Mouse (Mus musculus): ENCODE results near the gene Kdm1b. TPM values are rescaled to one million over a fixed set of nuclear protein-coding genes. Genes with fewer than 3 reads are reported as not detected.

Kdm1b gene
- polyA plus RNA-seq, 1 experiment from 2014 or later: 15.2 TPM

GRCm38 (mm10) chr13:47122537-47123430 lies 79.5 kb downstream of the Kdm1b start, which contains the start of gene Rnf144b:
Gene Rnf144b (plus strand): TSS chr13:47122656.
- Histone ChIP-seq H3K27me3 (ENCODE audit: insufficient read depth, poor library complexity, severe bottlenecking) (peaks cover 49% of the 10 kb centered on the region), H3K4me1 (replicated peaks) (peaks cover 21% of the 10 kb centered on the region), H3K27ac (peak within 1 kb of the TSS; percentile 59), H3K4me3 (peak within 1 kb of the TSS; percentile 71), H3K36me3 (no peaks in the 10 kb centered on the region), H3K9me3 (no peaks in the 10 kb centered on the region)
- 2% methylated on average over 55 of the region's 55 CpGs for WGBS
- DNase-seq (ENCODE audit: low spot score): peak; percentile 53

- Histone ChIP-seq H3K27ac (no peak overlapping the region), H3K4me3 (no peak overlapping the region), H3K27me3 (ENCODE audit: insufficient read depth, poor library complexity, severe bottlenecking) (peaks cover 49% of the 10 kb centered on the region), H3K9me3 (no peaks in the 10 kb centered on the region), H3K4me1 (replicated peaks) (peaks cover 25% of the 10 kb centered on the region), H3K36me3 (no peaks in the 10 kb centered on the region)
- DNase-seq (ENCODE audit: low spot score): no peak
- 40% methylated on average over 3 of the region's 3 CpGs for WGBS
Observed at GRCm38 (mm10) chr13:47124449-47124848, 81.2 kb downstream of the Kdm1b start.

- 84% methylated on average over 6 of the region's 6 CpGs for WGBS
- Histone ChIP-seq H3K9me3 (no peaks in the 10 kb centered on the region), H3K36me3 (no peaks in the 10 kb centered on the region), H3K4me3 (no peak overlapping the region), H3K4me1 (replicated peaks) (peaks cover 25% of the 10 kb centered on the region), H3K27me3 (ENCODE audit: insufficient read depth, poor library complexity, severe bottlenecking) (peaks cover 46% of the 10 kb centered on the region), H3K27ac (no peak overlapping the region)
- DNase-seq (ENCODE audit: low spot score): no peak
Observed at GRCm38 (mm10) chr13:47124986-47125385, 81.7 kb downstream of the Kdm1b start.

GRCm38 (mm10) chr13:47125595-47125994 lies 82.3 kb downstream of the Kdm1b start:
- H3K9me3 ChIP-seq: no peaks in the 10 kb centered on the region
- WGBS: 77% methylated on average over 5 of the region's 5 CpGs
- H3K27ac ChIP-seq: no peak overlapping the region
- no peak for DNase-seq (ENCODE audit: low spot score)
- H3K4me3 ChIP-seq: no peak overlapping the region
- H3K4me1 ChIP-seq (replicated peaks): peaks cover 25% of the 10 kb centered on the region
- H3K36me3 ChIP-seq: no peaks in the 10 kb centered on the region
- peaks cover 40% of the 10 kb centered on the region for H3K27me3 ChIP-seq (ENCODE audit: insufficient read depth, poor library complexity, severe bottlenecking)

GRCm38 (mm10) chr13:47129090-47129489 lies 85.8 kb downstream of the Kdm1b start:
- no peak for DNase-seq (ENCODE audit: low spot score)

GRCm38 (mm10) chr13:47133058-47133457 lies 89.8 kb downstream of the Kdm1b start:
- Histone ChIP-seq H3K4me3 (no peak overlapping the region), H3K4me1 (replicated peaks) (peaks cover 4% of the 10 kb centered on the region), H3K9me3 (no peaks in the 10 kb centered on the region), H3K36me3 (no peaks in the 10 kb centered on the region), H3K27ac (no peak overlapping the region), H3K27me3 (ENCODE audit: insufficient read depth, poor library complexity, severe bottlenecking) (no peaks in the 10 kb centered on the region)
- no peak for DNase-seq (ENCODE audit: low spot score)
- WGBS: 89% methylated on average over 8 of the region's 8 CpGs

More at GRCm38 (mm10) chr13:47129090-47129489, 85.8 kb downstream of the Kdm1b start:
- Histone ChIP-seq H3K4me1 (replicated peaks) (peaks cover 10% of the 10 kb centered on the region), H3K4me3 (no peak overlapping the region), H3K36me3 (no peaks in the 10 kb centered on the region), H3K27ac (no peak overlapping the region), H3K27me3 (ENCODE audit: insufficient read depth, poor library complexity, severe bottlenecking) (peaks cover 5% of the 10 kb centered on the region), H3K9me3 (no peaks in the 10 kb centered on the region)
- 72% methylated on average over 4 of the region's 4 CpGs for WGBS

GRCm38 (mm10) chr13:47134836-47135235 lies 91.5 kb downstream of the Kdm1b start:
- 94% methylated on average over 7 of the region's 7 CpGs for WGBS
- no peaks in the 10 kb centered on the region for H3K27me3 ChIP-seq (ENCODE audit: insufficient read depth, poor library complexity, severe bottlenecking)
- H3K4me1 ChIP-seq (replicated peaks): no peaks in the 10 kb centered on the region
- DNase-seq (ENCODE audit: low spot score): no peak
- no peak overlapping the region for H3K4me3 ChIP-seq
- no peaks in the 10 kb centered on the region for H3K36me3 ChIP-seq
- H3K27ac ChIP-seq: no peak overlapping the region
- H3K9me3 ChIP-seq: peaks cover 12% of the 10 kb centered on the region; the same call in 1 of the 2 replicates

Other genes starting within 250 kb of the Kdm1b start
- gene Kif13a, start 113.6 kb upstream of the Kdm1b start, polyA plus RNA-seq (2016; fragmentation: Nextera tagmentation; extraction: Ambion mirVana): 13.6 and 15.3 TPM in 2 replicates
- 3.4 and 5.4 TPM in 2 replicates for gene Nhlrc1, start 28.6 kb upstream of the Kdm1b start, polyA plus RNA-seq (2016; fragmentation: Nextera tagmentation; extraction: Ambion mirVana)
- 36.1 and 40.9 TPM in 2 replicates for gene Tpmt, start 1.2 kb downstream of the Kdm1b start, polyA plus RNA-seq (2016; fragmentation: Nextera tagmentation; extraction: Ambion mirVana)
- 222 and 348 TPM in 2 replicates for gene Dek, start 62.7 kb downstream of the Kdm1b start, polyA plus RNA-seq (2016; fragmentation: Nextera tagmentation; extraction: Ambion mirVana)
- gene Rnf144b, start 79.2 kb downstream of the Kdm1b start, polyA plus RNA-seq (2016; fragmentation: Nextera tagmentation; extraction: Ambion mirVana): 0.46 and 0.82 TPM in 2 replicates

Data from hindbrain, embryonic 10.5 days (tissue).